Mouse (Mus musculus) heart, postnatal 14 days (tissue): ENCODE measurements around the gene Mrps12. TPM values are rescaled to one million over a fixed set of nuclear protein-coding genes. Genes with fewer than 3 reads are reported as not detected.

ENCODE experiments used
- DNase-seq, 2 experiments: peaks; one replicate each; pipeline ENCODE4 v3.0.0; 2021 to 2022
- intact Hi-C: fragments of 180-260 bp; cut with DNase I; formaldehyde crosslinking; loops from one replicate; pipeline ENCODE4 v1.15.1; 2025
- total RNA-seq, 2 experiments: library from RNA; stranded (reverse); gene quantifications; 2 replicates each; pipeline ENCODE4 v1.2.3; 2021

Mrps12 gene
- total RNA-seq, 2 experiments from 2014 or later = 55.6 to 55.9 TPM

DNA sequence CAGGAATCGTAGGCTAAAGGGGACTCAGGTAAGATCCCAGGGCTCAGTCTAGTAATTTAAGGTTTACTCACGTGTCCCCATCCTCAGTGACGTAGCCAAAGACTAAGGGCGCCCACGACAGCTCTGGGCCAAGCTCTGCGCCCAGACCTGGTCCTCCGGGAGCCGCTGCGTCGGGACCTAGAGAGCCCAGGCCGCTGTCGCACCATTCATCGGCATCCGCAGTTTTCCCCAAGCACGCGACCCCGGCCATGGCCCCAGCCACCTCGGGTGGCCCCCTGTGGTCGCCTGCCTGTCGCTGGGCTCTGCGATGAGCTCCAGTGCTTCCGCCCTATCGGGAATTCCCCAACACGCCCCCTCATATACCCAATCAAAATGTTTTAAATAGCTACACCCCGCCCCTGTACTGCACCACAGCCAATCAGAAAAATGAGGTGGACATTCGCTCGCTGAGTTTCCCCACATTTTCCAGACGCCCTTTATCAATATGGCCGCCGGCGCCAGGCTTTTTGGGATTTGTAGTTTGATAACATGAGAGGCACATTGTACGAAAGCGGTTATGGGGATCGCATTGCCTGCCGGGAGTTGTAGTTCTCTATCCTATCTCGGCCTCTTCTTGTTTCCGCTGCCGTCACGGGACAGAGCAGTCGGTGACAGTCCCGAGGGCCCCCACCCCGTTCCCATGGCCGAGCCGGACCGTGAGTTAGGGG lies 24.7 kb upstream of the Mrps12 start, which contains the start of gene Sirt2:
Gene Sirt2, plus strand, starts transcription at position 563 of the 707 bp plus-strand sequence.
- intact Hi-C loops = no loop called here
- DNase-seq = peak; percentile 94

DNA sequence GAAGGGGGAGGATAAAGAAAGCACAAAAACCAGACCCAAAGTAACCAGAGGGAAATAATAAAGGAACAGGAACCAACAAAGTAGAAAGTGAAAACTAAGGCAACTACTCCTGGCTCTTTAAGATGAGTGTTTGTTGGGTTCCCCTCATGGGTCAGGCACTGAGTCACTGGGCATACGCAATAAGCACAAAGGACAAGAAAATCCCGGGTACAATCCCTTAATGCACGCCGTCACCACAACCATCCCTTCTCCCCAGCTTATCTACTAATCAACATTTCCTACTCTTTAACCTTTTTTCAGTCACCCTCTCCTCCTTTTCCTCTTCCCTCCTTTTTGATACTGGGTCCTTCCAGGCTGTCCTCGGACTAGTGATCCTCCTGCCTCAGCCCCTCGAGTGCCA lies 23.6 kb upstream of the Mrps12 start:
- DNase-seq = no peak
- intact Hi-C loops = no loop called here

DNA sequence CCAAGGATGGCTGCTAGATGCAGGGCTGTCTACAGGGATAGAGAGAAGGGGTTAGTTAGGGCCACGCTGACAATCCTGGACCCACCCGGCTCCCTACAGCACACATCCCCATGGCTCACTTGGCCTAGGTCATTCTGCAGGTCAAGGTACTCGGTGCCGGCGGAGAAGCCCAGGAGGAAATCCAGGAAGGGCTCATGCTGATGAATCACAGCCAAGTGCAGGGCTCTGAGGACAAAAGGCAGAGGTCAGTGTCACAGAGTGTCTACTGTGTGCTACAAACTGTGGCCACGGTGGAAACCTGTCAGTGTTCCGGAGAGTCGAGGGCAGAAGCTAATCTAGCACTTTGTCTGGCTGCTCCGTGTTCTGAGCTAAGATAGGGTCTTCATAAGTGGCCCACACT lies 20.3 kb upstream of the Mrps12 start:
- intact Hi-C loops = loop anchor here (5.0 kb wide), 1 partner anchor 410 kb away; the partner anchor contains the start of genes Ggn and Spred3
- DNase-seq = no peak

DNA sequence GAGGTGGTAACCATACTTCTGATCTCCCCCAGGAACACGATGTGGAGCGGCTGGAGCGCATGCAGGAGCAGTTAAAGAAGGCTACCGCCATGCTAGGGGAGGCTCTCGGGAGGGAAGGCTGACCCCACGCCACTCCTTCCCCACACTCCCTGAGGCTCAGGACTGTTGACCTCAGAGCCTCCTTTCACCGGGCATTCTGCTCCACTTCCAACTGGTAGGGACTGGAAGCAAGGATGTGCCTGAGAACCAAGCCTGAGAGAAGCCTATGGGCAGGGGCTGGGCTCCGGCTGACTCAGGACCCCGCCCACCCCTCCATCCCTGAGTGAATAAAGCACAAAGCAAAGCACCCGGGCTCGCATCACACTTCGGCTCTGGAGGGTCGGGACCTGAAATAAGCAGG lies 17.0 kb upstream of the Mrps12 start:
- intact Hi-C loops = no loop called here
- DNase-seq = no peak

DNA sequence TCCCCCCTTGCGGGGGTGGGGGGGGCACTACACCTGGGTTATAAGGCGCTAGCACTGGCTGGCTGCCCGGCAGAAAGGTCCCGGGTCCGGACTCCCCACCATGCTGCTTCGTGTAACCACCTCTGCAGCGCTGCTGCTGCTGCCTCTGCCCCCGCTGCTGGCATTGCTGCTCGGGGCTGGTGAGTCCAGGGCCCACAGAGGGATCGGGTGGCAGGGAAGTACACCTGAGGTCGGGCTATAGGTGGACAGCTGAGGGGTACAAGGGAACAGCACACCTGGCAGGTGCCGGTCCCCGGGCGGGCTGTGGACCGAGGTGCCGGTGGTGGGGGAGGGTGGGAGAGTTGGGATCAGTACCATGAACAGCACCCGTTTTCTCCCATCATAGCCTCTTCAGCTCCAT lies 14.5 kb upstream of the Mrps12 start, which contains the start of gene Ccer2:
Gene Ccer2, plus strand, starts transcription at position 96 of the 400 bp plus-strand sequence.
- intact Hi-C loops = no loop called here
- DNase-seq = no peak

DNA sequence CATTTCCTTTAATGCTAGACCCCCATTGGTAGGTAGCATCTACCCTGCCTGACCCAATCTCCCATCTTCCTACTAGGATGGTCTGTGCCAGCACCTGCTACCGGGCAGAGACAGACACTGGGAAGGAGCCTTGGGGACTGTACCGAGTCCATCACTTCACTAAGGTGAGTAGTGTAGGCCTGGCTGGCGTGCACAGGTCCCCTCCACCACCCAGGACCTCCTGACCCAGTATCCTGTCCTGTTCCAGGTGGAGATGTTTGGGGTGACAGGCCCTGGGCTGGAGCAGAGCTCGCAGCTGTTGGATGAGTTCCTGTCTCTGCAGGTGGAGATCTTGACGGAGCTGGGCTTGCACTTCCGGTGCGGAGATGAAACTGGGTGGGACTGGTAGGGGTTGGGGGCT lies 8.3 kb upstream of the Mrps12 start:
- intact Hi-C loops = no loop called here
- DNase-seq = no peak

DNA sequence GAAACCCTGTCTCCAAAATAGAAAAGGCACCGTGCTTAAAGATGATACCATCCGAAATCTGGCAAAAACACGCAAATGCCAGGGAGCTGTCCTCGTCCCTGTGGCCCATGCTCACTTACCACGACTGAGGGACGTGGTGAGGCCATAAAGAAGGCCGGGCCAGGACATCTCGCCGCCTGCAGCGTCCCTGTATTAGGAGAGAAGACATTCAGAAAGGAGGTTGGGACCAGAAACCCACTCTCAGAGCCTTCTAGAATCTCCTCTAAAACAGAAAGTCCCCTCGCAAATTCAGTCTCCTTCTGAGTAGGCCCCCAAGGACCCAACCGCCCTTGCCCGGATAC lies 282 bp downstream of the Mrps12 start:
- DNase-seq = no peak
- intact Hi-C loops = no loop called here

DNA sequence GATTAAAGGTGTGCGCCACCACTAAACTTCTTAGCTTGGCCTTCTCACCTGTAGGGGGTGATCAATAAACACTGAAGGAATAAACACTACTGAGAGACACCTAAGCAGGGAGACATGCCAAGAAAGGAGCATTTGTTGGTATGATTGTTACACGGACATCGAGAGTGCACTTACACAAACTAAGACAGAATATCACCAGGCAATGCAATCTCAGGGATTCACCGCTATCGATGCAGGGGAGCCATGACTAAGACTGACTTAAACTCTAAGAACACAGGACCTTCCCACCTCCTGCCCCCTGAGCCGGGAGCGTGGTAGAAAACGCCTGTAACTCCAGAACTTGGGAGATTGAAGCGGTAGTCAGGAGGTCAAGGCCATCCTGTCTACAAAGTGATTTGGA lies 671 bp downstream of the Mrps12 start:
- no peak for DNase-seq
- intact Hi-C loops = no loop called here

DNA sequence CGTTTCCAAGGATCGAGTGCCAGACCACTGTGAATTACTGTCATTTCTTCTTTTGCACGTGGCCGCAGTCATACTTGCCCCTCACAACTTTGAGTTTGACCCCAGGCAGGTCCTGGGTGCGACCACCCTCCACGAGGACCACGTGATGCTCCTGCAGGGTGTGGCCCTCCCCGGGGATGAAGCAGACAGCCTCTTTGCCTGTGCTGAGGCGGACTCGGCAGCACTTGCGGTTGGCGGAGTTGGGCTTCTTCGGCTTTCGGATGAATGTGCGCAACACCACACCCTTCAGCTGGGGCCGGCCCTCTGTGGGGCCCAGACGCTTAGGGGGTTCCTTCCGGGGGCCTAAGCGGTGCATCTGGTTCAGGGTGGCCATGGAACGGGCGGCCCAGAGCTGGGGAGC lies 1.8 kb downstream of the Mrps12 start:
- intact Hi-C loops = no loop called here
- DNase-seq = no peak

DNA sequence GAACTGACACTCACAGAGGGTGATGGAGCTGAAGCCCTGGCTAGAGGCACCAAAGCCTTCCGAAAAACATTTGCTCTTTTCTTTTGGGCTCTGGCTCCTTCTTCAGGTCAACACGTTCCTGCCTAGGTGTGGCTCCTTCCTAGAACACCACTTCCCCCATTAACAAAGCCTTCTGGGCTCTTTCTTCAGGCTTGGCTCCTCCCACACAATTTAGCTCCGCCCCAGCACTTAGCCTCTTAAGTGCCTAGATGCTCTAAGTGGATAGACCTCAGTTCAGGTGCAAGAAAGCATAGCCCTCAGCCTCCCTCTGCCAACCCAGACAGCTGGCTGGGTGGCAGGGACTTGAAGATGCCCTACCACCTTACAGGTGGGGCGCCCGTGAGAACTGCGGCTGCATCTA lies 5.9 kb downstream of the Mrps12 start:
- DNase-seq = no peak
- intact Hi-C loops = no loop called here

DNA sequence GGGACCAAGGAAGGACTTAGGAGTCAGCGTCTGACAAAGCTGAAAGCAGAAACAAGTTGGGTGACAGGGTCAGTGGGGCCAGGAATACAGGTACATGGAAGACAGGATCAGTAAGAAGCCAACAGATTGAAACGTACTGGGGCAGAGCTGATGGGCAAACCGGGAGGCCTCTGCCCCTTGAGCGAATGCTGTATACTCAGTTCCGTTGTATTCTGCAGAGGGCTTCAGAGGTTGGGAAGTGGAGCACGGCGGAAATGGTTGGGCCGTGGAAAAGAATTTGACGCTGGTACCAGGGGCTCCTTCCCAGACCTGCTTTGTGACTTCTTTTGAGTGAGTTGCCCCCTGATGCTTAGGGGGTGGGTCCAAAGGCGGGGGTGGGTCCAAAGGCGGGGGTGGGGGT lies 8.4 kb downstream of the Mrps12 start:
- DNase-seq = no peak
- intact Hi-C loops = no loop called here

DNA sequence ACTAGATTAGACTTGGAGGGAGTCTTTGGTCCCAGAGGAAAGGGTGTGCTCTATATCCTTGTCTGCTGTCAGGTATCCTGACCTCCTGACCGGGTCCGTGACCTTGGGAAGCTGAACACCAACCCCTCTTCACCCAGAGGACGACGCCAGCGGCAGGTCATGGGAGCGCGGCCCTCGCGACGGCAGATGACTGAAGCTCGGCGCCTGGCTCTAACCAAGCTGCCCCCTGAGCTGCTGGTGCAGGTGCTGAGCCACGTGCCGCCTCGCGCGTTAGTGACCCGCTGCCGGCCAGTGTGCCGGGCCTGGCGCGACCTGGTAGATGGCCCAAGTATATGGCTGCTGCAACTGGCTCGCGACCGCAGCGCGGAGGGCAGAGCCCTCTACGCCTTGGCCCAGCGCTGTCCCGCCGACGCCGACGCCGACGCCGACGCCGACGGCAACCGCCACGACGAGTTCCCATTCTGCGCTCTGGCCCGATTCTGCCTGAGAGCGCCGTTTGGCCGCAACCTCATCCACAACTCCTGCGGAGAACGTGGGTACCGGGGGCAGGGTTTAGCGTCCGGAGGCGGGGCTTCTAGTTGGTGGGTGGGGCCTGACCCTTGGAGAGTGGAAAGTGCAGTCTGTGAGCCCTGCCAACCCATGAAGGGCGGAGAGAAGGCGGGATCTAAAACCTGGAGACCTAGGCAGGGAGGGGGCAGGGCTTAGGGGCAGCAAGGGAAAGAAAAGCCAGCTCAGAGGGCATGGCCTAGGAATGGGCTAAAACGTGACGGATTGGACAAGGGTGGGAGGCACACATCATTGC lies 9.1 kb downstream of the Mrps12 start:
- peak; percentile 54 to 63 for DNase-seq
- intact Hi-C loops = no loop called here

DNA sequence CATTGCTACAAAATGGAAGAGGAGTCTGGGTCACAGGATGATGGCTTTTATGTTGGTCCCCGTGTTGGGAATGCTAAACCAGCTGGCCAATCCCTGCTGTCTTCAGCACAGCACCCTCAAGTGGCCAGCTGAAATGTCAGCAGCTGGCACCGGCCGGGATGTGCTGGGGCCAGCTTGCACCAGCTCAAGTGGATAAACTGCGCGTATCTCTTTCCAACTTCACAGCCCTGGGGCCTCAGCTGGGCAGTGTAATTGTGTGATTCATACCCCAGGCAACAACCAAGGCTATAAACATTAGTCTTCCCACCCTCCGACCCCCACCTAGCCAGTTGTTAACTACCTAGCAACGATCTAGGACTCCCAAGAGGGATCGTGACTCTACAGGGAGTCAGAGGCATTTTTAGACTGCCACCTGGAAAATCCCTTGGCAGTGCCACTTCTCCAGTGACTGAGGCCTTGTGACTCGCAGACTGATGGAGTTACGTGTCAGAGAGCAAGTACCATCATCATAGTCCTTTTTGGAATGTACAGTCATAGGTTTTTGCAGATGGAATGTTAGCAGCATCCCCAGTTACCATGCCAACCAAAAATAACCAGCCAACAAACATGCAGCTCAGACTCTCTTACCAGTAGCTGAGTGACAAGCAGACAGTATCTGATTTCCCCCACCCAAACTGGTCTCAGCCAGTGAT lies 13.8 kb downstream of the Mrps12 start:
- peak in 1 of 2 experiments; percentile 32 for DNase-seq
- intact Hi-C loops = loop anchor here (5.0 kb wide), 1 partner anchor 280 kb away; no protein-coding TSS in a partner anchor

DNA sequence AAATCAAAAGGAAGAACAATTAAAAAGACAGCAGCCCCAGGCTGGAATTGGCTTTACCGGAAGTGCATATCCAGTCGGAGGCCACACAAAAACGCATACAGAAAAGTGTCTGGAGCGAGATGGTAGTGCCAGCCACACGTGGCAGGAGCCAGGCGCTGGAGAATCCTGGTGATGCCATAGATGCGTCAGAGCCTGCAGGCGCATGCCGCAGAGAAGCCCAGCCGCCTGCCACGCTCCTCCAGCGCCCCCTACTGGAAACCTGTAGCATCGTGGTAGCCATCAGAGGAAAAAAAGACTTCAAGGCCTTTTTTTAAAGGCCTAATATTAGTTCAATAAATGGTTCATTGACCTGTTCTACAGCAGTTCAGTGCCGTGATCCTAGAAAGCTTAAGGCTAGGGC lies 15.0 kb downstream of the Mrps12 start:
- intact Hi-C loops = loop anchor here (5.0 kb wide), 1 partner anchor 279 kb away; no protein-coding TSS in a partner anchor

DNA sequence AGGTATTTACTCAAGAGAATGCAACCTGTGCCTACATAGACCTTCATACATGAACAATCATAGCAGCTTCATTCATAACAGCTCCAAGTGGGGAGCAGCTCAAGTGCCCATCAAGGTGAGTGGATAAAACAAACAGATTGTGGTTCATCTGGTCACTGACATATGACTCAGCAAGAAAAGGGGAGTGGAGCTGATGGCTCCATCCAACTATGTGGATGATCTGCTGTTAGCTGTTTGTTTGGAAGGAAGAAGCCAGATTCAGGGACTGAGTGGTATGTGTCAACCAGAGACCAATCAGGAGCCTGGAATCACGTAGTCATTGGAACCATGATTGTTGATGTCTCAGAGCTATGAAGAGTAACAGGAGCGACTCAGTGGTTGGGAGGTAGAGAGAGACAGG lies 17.0 kb downstream of the Mrps12 start:
- intact Hi-C loops = loop anchor here (5.0 kb wide), 1 partner anchor 277 kb away; no protein-coding TSS in a partner anchor
- no peak for DNase-seq

More for the DNA sequence above, 15.0 kb downstream of the Mrps12 start:
- DNase-seq = peak; percentile 73 to 84

DNA sequence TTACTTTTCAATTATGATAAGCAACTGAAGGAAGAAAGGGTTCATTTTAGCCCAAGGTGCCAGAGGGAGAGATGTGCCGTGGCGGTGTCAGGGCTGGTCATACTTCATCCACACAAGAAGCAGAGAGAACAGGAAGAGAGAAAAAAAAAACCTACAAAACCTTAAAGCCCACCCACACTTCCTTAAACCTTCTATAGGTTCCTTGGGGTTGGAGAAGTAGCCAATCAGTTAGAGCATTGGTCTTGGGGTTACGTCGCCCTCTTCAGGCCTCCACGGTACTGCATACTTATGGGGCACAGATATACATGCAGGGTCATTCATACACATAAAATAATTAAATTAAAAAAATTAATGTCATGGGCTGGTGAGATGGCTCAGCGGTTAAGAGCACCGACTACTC lies 19.5 kb downstream of the Mrps12 start:
- no peak for DNase-seq
- intact Hi-C loops = no loop called here

DNA sequence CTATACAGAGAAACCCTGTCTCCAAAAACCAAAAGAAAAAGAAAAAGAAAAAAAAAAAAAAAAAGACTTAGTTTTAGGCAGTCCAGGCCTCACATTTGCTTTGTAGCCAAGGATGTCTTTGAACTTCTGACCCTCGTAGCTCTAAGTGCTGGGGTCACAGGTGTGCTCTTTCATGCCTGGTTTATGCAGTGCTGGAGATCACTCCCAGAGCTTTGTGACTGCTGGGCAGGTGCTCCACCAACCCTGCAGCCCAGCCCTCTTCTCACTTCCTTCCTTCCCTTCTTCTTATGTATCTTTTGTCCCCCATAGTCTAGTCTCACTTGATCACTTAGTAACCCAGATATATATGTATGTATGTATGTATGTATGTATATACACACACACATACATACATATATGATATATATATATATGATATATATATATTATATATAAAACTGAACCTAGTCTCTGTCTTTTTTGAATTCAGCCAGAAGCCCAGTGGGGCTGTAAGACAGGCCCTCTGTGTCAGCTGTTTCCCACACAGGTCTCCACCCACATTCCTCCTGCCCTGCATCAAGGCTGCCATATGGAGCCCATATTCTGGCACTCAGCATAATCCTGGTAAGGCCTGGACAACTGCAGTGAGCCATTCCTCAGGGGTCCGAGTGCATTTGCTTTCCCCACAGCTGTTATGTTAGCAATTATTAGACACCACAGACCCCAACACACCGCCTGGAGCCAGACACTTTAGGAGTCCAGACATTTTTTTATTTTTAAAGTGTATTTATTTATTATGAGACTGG lies 20.7 kb downstream of the Mrps12 start:
- no peak for DNase-seq
- intact Hi-C loops = no loop called here

DNA sequence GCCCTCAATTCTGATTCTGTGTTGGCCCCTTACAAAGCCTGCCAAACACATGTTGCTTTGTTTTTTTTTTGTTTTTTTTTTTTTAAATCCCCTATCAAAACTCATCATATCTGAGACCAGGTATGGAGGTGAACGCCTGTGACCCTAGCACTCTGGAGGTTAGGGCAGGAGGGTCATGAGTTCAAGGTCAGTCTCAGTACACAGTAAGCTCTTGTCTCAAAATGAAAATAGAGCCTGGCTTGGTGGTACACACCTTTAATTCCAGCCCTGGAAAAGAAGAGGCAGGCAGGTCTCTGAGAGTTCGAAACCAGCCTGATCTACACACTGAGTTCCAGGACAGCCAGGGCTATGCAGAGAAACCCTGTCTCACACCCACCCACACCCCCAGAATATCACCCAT lies 22.0 kb downstream of the Mrps12 start:
- intact Hi-C loops = no loop called here

DNA sequence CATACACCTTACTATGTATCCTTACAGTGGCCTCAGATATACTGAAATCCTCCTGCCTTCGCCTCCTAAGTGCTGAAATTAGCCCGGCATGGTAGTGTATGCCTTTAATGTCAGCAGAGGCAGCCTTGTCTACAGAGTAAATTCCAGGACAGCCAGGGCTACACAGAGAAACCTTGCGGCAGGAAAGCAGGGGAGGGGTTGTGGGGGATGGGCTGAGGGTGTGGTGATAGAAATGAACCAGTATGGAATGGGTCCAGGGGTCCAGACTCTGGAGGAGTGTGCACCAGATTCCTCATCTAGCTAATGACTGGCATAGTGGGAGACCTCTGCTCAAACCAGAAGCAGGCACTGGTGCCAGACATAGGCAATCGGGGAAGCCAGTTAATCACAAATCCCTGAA lies 22.5 kb downstream of the Mrps12 start:
- intact Hi-C loops = no loop called here
- DNase-seq = no peak

More for the DNA sequence above, 22.0 kb downstream of the Mrps12 start:
- DNase-seq = no peak

DNA sequence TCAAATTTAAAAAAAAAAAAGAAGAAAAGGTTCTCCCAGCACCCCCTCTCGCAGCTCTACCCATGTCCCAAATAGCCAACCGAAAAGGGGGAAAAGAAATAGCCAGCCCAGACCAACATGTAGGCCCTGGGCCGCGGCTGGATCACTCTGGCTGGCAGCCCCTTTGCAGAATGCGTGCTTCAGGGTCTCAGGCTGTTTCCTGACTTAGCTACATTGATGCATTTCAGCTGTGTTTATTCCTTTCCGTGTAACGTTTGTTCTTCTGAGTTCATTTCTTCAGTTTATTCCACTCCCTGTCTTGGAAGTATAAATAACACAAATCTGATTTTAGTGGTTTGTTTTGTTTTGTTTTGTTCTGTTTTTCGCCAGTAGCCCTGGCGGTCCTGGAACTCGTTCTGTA lies 23.9 kb downstream of the Mrps12 start:
- intact Hi-C loops = no loop called here
- no peak for DNase-seq
